Mouse (Mus musculus) forebrain, embryonic 16.5 days (tissue): ENCODE results near the gene Bcl9l. TPM values are rescaled to one million over a fixed set of nuclear protein-coding genes. Genes with fewer than 3 reads are reported as not detected.

Experiments used
- ATAC-seq: fragments of 200-750 bp; cut with Nextera tagmentation; 2 replicates; pipeline ENCODE4 v1.8.0; 2017; ENCODE audit warnings: mild to moderate bottlenecking, moderate library complexity
- H3K27ac ChIP-seq: fragments of 300-500 bp; sonication (generic); 2 replicates; pipeline ENCODE4 v1.5.1; 2014; ENCODE audit warnings: low read length, control low read depth
- H3K27me3 ChIP-seq: fragments of 300-500 bp; sonication (generic); replicated peaks from 2 replicates; pipeline ENCODE4 v1.6.1; 2014; ENCODE audit warnings: low read length; ENCODE audit not compliant: control insufficient read depth, insufficient read depth
- H3K36me3 ChIP-seq: fragments of 300-500 bp; sonication (generic); 2 replicates; pipeline ENCODE4 v1.6.1; 2014; ENCODE audit not compliant: control insufficient read depth, insufficient read depth
- H3K4me1 ChIP-seq: fragments of 300-500 bp; sonication (generic); replicated peaks from 2 replicates; pipeline ENCODE4 v1.6.1; 2014; ENCODE audit warnings: low read length; ENCODE audit not compliant: control insufficient read depth, insufficient read depth
- H3K4me2 ChIP-seq: fragments of 300-500 bp; sonication (generic); 2 replicates; pipeline ENCODE4 v1.6.1; 2014; ENCODE audit warnings: mild to moderate bottlenecking, low read length, control low read depth
- H3K4me3 ChIP-seq: fragments of 300-500 bp; sonication (generic); replicated peaks from 2 replicates; pipeline ENCODE4 v1.5.1; 2014; ENCODE audit warnings: mild to moderate bottlenecking, low read length, control low read depth
- H3K9ac ChIP-seq: fragments of 300-500 bp; sonication (generic); replicated peaks from 2 replicates; pipeline ENCODE4 v1.6.1; 2014; ENCODE audit warnings: low read depth, low read length, control low read depth
- H3K9me3 ChIP-seq: fragments of 300-500 bp; sonication (generic); 2 replicates; pipeline ENCODE4 v1.6.1; 2016; ENCODE audit warnings: low read length; ENCODE audit not compliant: control insufficient read depth
- WGBS: fragments of 180-500 bp; shearing (Covaris S2); extraction: QIAGEN DNeasy Blood & Tissue Kit; methylation state at CpG from one replicate; pipeline ENCODE4 v1.1.7; 2014; 5-methylcytosine and 5-hydroxymethylcytosine counted together
- polyA plus RNA-seq: library from polyadenylated mRNA; unstranded; fragments of >200 nt; fragmentation: Nextera tagmentation; extraction: Ambion mirVana; gene quantifications from 2 replicates; pipeline ENCODE4 v1.2.1, GENCODE M21; 2015

Gene Bcl9l
- polyA plus RNA-seq, 1 experiment from 2014 or later: 15.0 TPM

DNA sequence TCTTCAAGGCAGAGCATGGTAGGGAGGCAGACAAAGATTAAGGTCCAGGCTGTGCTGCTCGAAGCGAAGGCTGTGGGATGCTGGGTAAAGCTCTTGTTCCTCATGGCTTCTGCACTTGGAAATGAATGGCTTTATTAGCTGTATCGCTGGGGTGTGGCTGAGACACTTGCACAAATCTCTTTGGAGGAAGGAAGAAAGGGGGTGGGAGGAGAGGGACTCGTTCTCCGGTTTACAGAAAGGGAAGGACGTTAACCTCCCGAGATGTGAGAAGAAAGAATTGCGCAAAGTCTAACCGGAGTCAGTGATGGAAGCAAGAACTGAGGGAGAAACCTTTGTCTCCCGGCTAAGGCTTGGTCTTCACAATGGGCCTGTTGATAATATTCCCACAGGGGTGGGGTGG, 68.5 kb downstream of the Bcl9l start:
- H3K27ac ChIP-seq: no peak overlapping the region
- 82% methylated on average over 10 of the region's 10 CpGs for WGBS
- no peak overlapping the region for H3K4me2 ChIP-seq
- no peak overlapping the region for H3K4me3 ChIP-seq
- no peaks in the 10 kb centered on the region for H3K36me3 ChIP-seq
- H3K9me3 ChIP-seq: no peaks in the 10 kb centered on the region
- no peak overlapping the region for H3K9ac ChIP-seq
- H3K4me1 ChIP-seq: no peaks in the 10 kb centered on the region
- no peaks in the 10 kb centered on the region for H3K27me3 ChIP-seq
- ATAC-seq: no peak

- H3K36me3 ChIP-seq: no peaks in the 10 kb centered on the region
- no peak overlapping the region for H3K4me3 ChIP-seq
- H3K27me3 ChIP-seq: no peaks in the 10 kb centered on the region
- no peak overlapping the region for H3K4me2 ChIP-seq
- WGBS: 81% methylated on average over 8 of the region's 8 CpGs
- H3K27ac ChIP-seq: no peak overlapping the region
- ATAC-seq: no peak
- no peak overlapping the region for H3K9ac ChIP-seq
- H3K9me3 ChIP-seq: no peaks in the 10 kb centered on the region
- no peaks in the 10 kb centered on the region for H3K4me1 ChIP-seq
Observed at GRCm38 (mm10) chr9:44552161-44552560, 69.5 kb downstream of the Bcl9l start.

Other genes with a start within 250 kb of the Bcl9l start
- gene Cbl, start 248.8 kb upstream of the Bcl9l start, polyA plus RNA-seq: 26.3 and 27.1 TPM in 2 replicates
- gene Ccdc153, start 242.1 kb upstream of the Bcl9l start, polyA plus RNA-seq: 0.48 TPM in 1 of 2 replicates, not detected in the other
- 0.53 and 0.73 TPM in 2 replicates for gene Pdzd3, start 231.4 kb upstream of the Bcl9l start, polyA plus RNA-seq
- 4.3 and 5.2 TPM in 2 replicates for gene Nlrx1, start 214.2 kb upstream of the Bcl9l start, polyA plus RNA-seq
- 16.9 and 21.8 TPM in 2 replicates for gene Abcg4, start 194.2 kb upstream of the Bcl9l start, polyA plus RNA-seq
- 34.1 and 35.6 TPM in 2 replicates for gene Hinfp, start 177.2 kb upstream of the Bcl9l start, polyA plus RNA-seq
- gene C2cd2l, start 162.5 kb upstream of the Bcl9l start, polyA plus RNA-seq: 29.0 and 31.4 TPM in 2 replicates
- 35.2 and 35.7 TPM in 2 replicates for gene Dpagt1, start 156.8 kb upstream of the Bcl9l start, polyA plus RNA-seq
- gene H2afx, start 148.1 kb upstream of the Bcl9l start, polyA plus RNA-seq: 182 and 199 TPM in 2 replicates
- gene Hmbs, start 138.6 kb upstream of the Bcl9l start, polyA plus RNA-seq: 64.3 and 64.7 TPM in 2 replicates
- 46.5 and 47.0 TPM in 2 replicates for gene Vps11, start 121.2 kb upstream of the Bcl9l start, polyA plus RNA-seq
- gene Hyou1, start 103.3 kb upstream of the Bcl9l start, polyA plus RNA-seq: 26.3 and 27.2 TPM in 2 replicates
- gene Slc37a4, start 86.0 kb upstream of the Bcl9l start, polyA plus RNA-seq: 38.4 and 41.6 TPM in 2 replicates
- 901 and 949 TPM in 2 replicates for gene Rps25, start 75.7 kb upstream of the Bcl9l start, polyA plus RNA-seq
- 322 and 334 TPM in 2 replicates for gene Trappc4, start 75.2 kb upstream of the Bcl9l start, polyA plus RNA-seq
- 36.8 and 41.1 TPM in 2 replicates for gene Ccdc84, start 64.3 kb upstream of the Bcl9l start, polyA plus RNA-seq
- not detected in 2 replicates for gene Foxr1, start 41.7 kb upstream of the Bcl9l start, polyA plus RNA-seq
- not detected in 2 replicates for gene Upk2, start 27.8 kb upstream of the Bcl9l start, polyA plus RNA-seq
- gene Cxcr5, start 79.1 kb downstream of the Bcl9l start, polyA plus RNA-seq: not detected in 2 replicates
- 21.2 and 22.8 TPM in 2 replicates for gene Ddx6, start 122.1 kb downstream of the Bcl9l start, polyA plus RNA-seq
- not detected in 2 replicates for gene Treh, start 190.4 kb downstream of the Bcl9l start, polyA plus RNA-seq